Mouse (Mus musculus): ENCODE results near the gene Twf2. TPM values are rescaled to one million over a fixed set of nuclear protein-coding genes. Genes with fewer than 3 reads are reported as not detected.
"Not testable (repeated sequence)": the region's sequence is repeated elsewhere in the genome, so short reads cannot be mapped to it uniquely, and the experiment has no call there.

The Twf2 gene
- polyA plus RNA-seq, 1 experiment from 2014 or later, result 56.6 TPM

GRCm38 (mm10) chr9:106166709-106167108 is 36.2 kb upstream of the Twf2 start:
- 83% methylated on average over 2 of the region's 2 CpGs for WGBS
- H3K4me3 ChIP-seq (replicated peaks; ENCODE audit: low read length), result no peak overlapping the region
- H3K36me3 ChIP-seq (ENCODE audit: control insufficient read depth, insufficient read depth), result no peaks in the 10 kb centered on the region
- no peak overlapping the region for H3K27ac ChIP-seq (ENCODE audit: low read length)
- no peak for ATAC-seq
- no peak overlapping the region for H3K4me2 ChIP-seq (ENCODE audit: low read length)
- no peak overlapping the region for H3K9ac ChIP-seq (replicated peaks; ENCODE audit: low read depth, low read length)
- H3K9me3 ChIP-seq (ENCODE audit: control insufficient read depth, low read length), result no peaks in the 10 kb centered on the region
- H3K27me3 ChIP-seq (replicated peaks; ENCODE audit: control insufficient read depth, insufficient read depth, low read length), result peaks cover 2% of the 10 kb centered on the region; the same call in 1 of the 2 replicates
- H3K4me1 ChIP-seq (replicated peaks; ENCODE audit: control insufficient read depth, insufficient read depth, low read length), result peaks cover 6% of the 10 kb centered on the region

- Histone ChIP-seq H3K36me3 (ENCODE audit: control insufficient read depth, insufficient read depth) (no peaks in the 10 kb centered on the region), H3K9me3 (ENCODE audit: control insufficient read depth, low read length) (no peaks in the 10 kb centered on the region), H3K27ac (ENCODE audit: low read length) (no peak overlapping the region), H3K9ac (replicated peaks; ENCODE audit: low read depth, low read length) (no peak overlapping the region), H3K27me3 (replicated peaks; ENCODE audit: control insufficient read depth, insufficient read depth, low read length) (0 out of 2 replicates have a peak, but pooled peaks cover 2% of the 10 kb centered on the region), H3K4me3 (replicated peaks; ENCODE audit: low read length) (no peak overlapping the region), H3K4me2 (ENCODE audit: low read length) (no peak overlapping the region), H3K4me1 (replicated peaks; ENCODE audit: control insufficient read depth, insufficient read depth, low read length) (peaks cover 6% of the 10 kb centered on the region)
- WGBS, result 79% methylated on average over 3 of the region's 3 CpGs
- no peak for ATAC-seq
Measured at GRCm38 (mm10) chr9:106167241-106167640, 35.7 kb upstream of the Twf2 start.

- no peak overlapping the region for H3K4me2 ChIP-seq (ENCODE audit: low read length)
- H3K4me3 ChIP-seq (replicated peaks; ENCODE audit: low read length), result no peak overlapping the region
- 0 out of 2 replicates have a peak, but pooled peaks cover 2% of the 10 kb centered on the region for H3K27me3 ChIP-seq (replicated peaks; ENCODE audit: control insufficient read depth, insufficient read depth, low read length)
- no peaks in the 10 kb centered on the region for H3K36me3 ChIP-seq (ENCODE audit: control insufficient read depth, insufficient read depth)
- H3K9me3 ChIP-seq (ENCODE audit: control insufficient read depth, low read length), result no peaks in the 10 kb centered on the region
- WGBS, result 3% methylated on average over 1 of the region's 1 CpGs
- no peak for ATAC-seq
- no peak overlapping the region for H3K27ac ChIP-seq (ENCODE audit: low read length)
- H3K4me1 ChIP-seq (replicated peaks; ENCODE audit: control insufficient read depth, insufficient read depth, low read length), result peaks cover 6% of the 10 kb centered on the region
- no peak overlapping the region for H3K9ac ChIP-seq (replicated peaks; ENCODE audit: low read depth, low read length)
Measured at GRCm38 (mm10) chr9:106167703-106168102, 35.2 kb upstream of the Twf2 start.

- 79% methylated on average over 1 of the region's 1 CpGs for WGBS
- not testable (repeated sequence) for H3K36me3 ChIP-seq (ENCODE audit: control insufficient read depth, insufficient read depth); H3K27ac ChIP-seq (ENCODE audit: low read length); H3K4me3 ChIP-seq (replicated peaks; ENCODE audit: low read length); H3K9me3 ChIP-seq (ENCODE audit: control insufficient read depth, low read length); H3K4me2 ChIP-seq (ENCODE audit: low read length); ATAC-seq; H3K9ac ChIP-seq (replicated peaks; ENCODE audit: low read depth, low read length); H3K27me3 ChIP-seq (replicated peaks; ENCODE audit: control insufficient read depth, insufficient read depth, low read length)
- H3K4me1 ChIP-seq (replicated peaks; ENCODE audit: control insufficient read depth, insufficient read depth, low read length), result peaks cover 18% of the 10 kb centered on the region
Measured at GRCm38 (mm10) chr9:106169006-106169405, 33.9 kb upstream of the Twf2 start.

GRCm38 (mm10) chr9:106169917-106170316 is 33.0 kb upstream of the Twf2 start:
- peak overlapping the region; percentile 73 for H3K4me2 ChIP-seq (ENCODE audit: low read length)
- no peaks in the 10 kb centered on the region for H3K36me3 ChIP-seq (ENCODE audit: control insufficient read depth, insufficient read depth)
- H3K9me3 ChIP-seq (ENCODE audit: control insufficient read depth, low read length), result no peaks in the 10 kb centered on the region
- no peak for ATAC-seq
- no peak overlapping the region for H3K9ac ChIP-seq (replicated peaks; ENCODE audit: low read depth, low read length)
- WGBS, result 28% methylated on average over 6 of the region's 6 CpGs
- peaks cover 26% of the 10 kb centered on the region for H3K4me1 ChIP-seq (replicated peaks; ENCODE audit: control insufficient read depth, insufficient read depth, low read length)
- H3K4me3 ChIP-seq (replicated peaks; ENCODE audit: low read length), result peak overlapping the region; percentile 81
- no peak overlapping the region for H3K27ac ChIP-seq (ENCODE audit: low read length)
- H3K27me3 ChIP-seq (replicated peaks; ENCODE audit: control insufficient read depth, insufficient read depth, low read length), result no peaks in the 10 kb centered on the region

GRCm38 (mm10) chr9:106170556-106171345 is 32.2 kb upstream of the Twf2 start, which contains the start of gene Wdr82:
Gene Wdr82 (plus strand): TSS chr9:106170928.
- H3K36me3 ChIP-seq (ENCODE audit: control insufficient read depth, insufficient read depth), result no peaks in the 10 kb centered on the region
- peak within 1 kb of the TSS; percentile 74 for H3K4me2 ChIP-seq (ENCODE audit: low read length)
- under 1% methylated on average over 69 of the region's 81 CpGs for WGBS

GRCm38 (mm10) chr9:106171346-106172158 is 31.4 kb upstream of the Twf2 start:
- Histone ChIP-seq H3K9me3 (ENCODE audit: control insufficient read depth, low read length) (no peaks in the 10 kb centered on the region), H3K4me1 (replicated peaks; ENCODE audit: control insufficient read depth, insufficient read depth, low read length) (peaks cover 31% of the 10 kb centered on the region), H3K36me3 (ENCODE audit: control insufficient read depth, insufficient read depth) (no peaks in the 10 kb centered on the region), H3K4me2 (ENCODE audit: low read length) (peak overlapping the region; percentile 74), H3K27me3 (replicated peaks; ENCODE audit: control insufficient read depth, insufficient read depth, low read length) (no peaks in the 10 kb centered on the region), H3K27ac (ENCODE audit: low read length) (peak overlapping the region; percentile 95), H3K9ac (replicated peaks; ENCODE audit: low read depth, low read length) (peak overlapping the region; percentile 87), H3K4me3 (replicated peaks; ENCODE audit: low read length) (peak overlapping the region; percentile 81)
- peak; percentile 69 for ATAC-seq
- WGBS, result under 1% methylated on average over 30 of the region's 30 CpGs

More at GRCm38 (mm10) chr9:106170556-106171345, 32.2 kb upstream of the Twf2 start, which contains the start of gene Wdr82:
- no peaks in the 10 kb centered on the region for H3K9me3 ChIP-seq (ENCODE audit: control insufficient read depth, low read length)
- H3K4me1 ChIP-seq (replicated peaks; ENCODE audit: control insufficient read depth, insufficient read depth, low read length), result peaks cover 31% of the 10 kb centered on the region
- H3K27me3 ChIP-seq (replicated peaks; ENCODE audit: control insufficient read depth, insufficient read depth, low read length), result no peaks in the 10 kb centered on the region
- peak; percentile 92 for ATAC-seq
- H3K4me3 ChIP-seq (replicated peaks; ENCODE audit: low read length), result peak within 1 kb of the TSS; percentile 81
- H3K9ac ChIP-seq (replicated peaks; ENCODE audit: low read depth, low read length), result peak within 1 kb of the TSS; percentile 87
- H3K27ac ChIP-seq (ENCODE audit: low read length), result peak within 1 kb of the TSS; percentile 95

GRCm38 (mm10) chr9:106172527-106172926 is 30.4 kb upstream of the Twf2 start:
- peak overlapping the region; percentile 81 for H3K4me3 ChIP-seq (replicated peaks; ENCODE audit: low read length)
- peak overlapping the region; percentile 74 for H3K4me2 ChIP-seq (ENCODE audit: low read length)
- peaks cover 31% of the 10 kb centered on the region for H3K4me1 ChIP-seq (replicated peaks; ENCODE audit: control insufficient read depth, insufficient read depth, low read length)
- H3K27ac ChIP-seq (ENCODE audit: low read length), result no peak overlapping the region
- no peak overlapping the region for H3K9ac ChIP-seq (replicated peaks; ENCODE audit: low read depth, low read length)
- ATAC-seq, result no peak
- H3K36me3 ChIP-seq (ENCODE audit: control insufficient read depth, insufficient read depth), result no peaks in the 10 kb centered on the region
- H3K9me3 ChIP-seq (ENCODE audit: control insufficient read depth, low read length), result no peaks in the 10 kb centered on the region
- H3K27me3 ChIP-seq (replicated peaks; ENCODE audit: control insufficient read depth, insufficient read depth, low read length), result no peaks in the 10 kb centered on the region
- 13% methylated on average over 3 of the region's 3 CpGs for WGBS

- no peaks in the 10 kb centered on the region for H3K9me3 ChIP-seq (ENCODE audit: control insufficient read depth, low read length)
Measured at GRCm38 (mm10) chr9:106173363-106173762, 29.5 kb upstream of the Twf2 start.

More at GRCm38 (mm10) chr9:106173363-106173762, 29.5 kb upstream of the Twf2 start:
- ATAC-seq, result no peak
- 54% methylated on average over 2 of the region's 2 CpGs for WGBS
- Histone ChIP-seq H3K27ac (ENCODE audit: low read length) (no peak overlapping the region), H3K27me3 (replicated peaks; ENCODE audit: control insufficient read depth, insufficient read depth, low read length) (no peaks in the 10 kb centered on the region), H3K4me3 (replicated peaks; ENCODE audit: low read length) (peak overlapping the region; percentile 31), H3K4me1 (replicated peaks; ENCODE audit: control insufficient read depth, insufficient read depth, low read length) (peaks cover 31% of the 10 kb centered on the region), H3K9ac (replicated peaks; ENCODE audit: low read depth, low read length) (no peak overlapping the region), H3K4me2 (ENCODE audit: low read length) (peak overlapping the region; percentile 54), H3K36me3 (ENCODE audit: control insufficient read depth, insufficient read depth) (no peaks in the 10 kb centered on the region)

All from forebrain, embryonic 16.5 days (tissue).